Mouse (Mus musculus) testis, postnatal 14 days (tissue): Measurements from ENCODE around the gene Mecom.
"Not testable (repeated sequence)": the region's sequence is repeated elsewhere in the genome, so short reads cannot be mapped to it uniquely, and the experiment has no call there.

Source experiments
- DNase-seq: peaks from one replicate; pipeline ENCODE4 v3.0.0; 2021; ENCODE audit warnings: low spot score

Gene Mecom

DNA sequence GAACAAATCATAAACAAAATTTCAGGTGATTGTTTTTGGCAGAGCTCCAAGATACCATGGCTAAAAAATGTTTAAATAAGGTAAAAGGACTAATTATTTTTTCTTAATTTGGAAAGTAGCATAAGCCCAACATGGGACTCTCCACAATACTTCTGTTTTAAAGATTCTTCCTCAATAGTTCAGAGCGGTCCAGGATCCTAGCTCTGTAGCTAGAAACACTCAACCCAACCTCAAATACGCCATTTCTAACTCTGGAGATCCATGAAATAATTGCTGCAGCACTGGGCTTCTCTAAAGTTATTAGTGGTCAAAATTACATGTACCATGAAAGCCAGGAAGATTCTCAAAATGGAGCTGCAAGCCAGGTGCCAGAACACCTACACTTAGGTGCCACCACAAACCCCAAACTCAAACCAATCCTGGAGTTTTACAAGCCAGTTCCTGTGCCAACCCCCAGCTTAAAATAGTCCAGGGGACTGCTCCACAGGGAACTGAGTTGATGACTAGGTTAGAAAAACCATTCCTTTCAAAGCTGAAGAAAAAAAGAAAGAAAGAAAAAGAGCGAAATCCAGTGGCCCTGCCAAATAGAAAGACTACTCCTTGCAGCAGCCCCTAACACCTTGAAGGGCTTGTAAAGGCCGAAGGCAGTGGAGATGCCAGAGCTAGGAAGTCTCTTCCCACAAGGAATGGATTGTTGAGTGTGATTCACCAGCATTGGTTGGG, 102.4 kb downstream of the Mecom start:
- DNase-seq = no peak

DNA sequence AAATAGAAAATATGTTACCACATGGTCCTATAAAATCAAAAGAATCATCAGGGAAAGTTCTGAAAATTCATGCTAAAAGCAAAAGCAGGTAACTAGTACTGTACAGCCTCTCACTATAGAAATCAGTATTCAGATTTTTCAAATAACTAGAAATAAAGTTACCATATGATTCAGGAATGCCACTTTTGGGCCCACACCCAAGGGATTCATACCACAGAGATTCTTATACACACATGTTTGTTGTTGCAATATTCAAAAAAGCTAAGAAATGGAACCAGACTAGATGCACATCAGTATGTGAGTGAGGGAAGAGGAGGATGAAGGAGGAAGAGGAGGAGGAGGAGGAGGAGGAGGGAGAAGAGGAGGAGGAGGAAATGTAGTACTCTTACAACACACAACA, 106.2 kb downstream of the Mecom start:
- DNase-seq = no peak

DNA sequence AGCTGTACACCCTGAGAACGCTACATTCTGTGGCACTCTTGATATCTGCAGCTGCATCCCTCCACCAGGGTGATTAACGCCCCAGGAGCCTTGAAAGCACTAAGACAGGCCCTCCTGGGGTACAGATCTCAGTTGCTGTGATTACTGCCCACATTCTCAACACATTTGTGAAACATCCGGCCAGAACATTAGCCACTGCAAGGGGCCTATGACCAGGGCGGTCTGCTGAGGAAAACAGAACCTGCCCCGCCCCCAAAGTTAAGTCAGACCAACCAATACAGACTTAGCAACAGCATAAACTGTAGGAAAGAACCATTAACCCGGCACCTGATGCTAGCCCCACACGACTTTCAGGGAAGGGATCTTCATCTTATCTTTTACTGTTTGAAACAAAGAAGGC, 109.8 kb downstream of the Mecom start:
- DNase-seq = no peak

DNA sequence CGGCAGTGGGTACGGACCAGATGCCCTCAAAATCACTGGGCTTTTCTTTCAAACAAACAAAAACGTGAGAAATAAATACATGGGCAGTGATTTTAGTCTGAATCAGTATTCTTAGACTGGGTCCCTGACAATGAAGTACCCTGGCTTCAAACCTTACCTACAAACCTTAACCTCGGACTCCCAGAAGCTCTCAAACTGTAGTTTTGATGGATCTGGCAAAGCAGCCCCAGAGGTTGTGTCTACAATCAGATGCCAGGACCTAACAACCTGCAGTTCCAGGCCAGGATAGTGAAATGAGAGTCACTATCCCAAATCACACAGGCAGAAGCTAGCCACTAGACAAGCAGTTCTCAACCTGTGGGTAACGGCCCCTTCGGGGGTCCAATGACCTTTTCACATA, 111.2 kb downstream of the Mecom start:
- DNase-seq = no peak

DNA sequence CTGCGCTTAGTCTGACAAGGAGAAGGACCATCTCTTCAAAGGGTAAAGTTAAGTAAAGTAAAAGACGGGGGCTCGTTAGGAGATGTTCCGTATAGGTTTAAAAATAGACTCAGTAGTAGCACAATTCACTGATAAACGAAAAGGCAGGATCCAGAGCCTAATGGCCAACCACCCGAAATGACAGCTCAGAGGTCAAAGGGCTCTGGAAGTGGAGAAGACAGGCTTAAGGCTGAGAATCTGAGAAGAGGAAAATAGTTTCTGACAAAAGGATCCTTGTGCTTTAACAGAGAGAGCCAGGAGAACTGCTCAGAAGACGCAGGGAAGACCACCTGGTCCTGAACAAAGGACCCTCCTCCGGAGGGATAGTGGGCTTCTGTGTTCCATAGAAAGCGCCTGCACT, 111.7 kb downstream of the Mecom start:
- no peak for DNase-seq

DNA sequence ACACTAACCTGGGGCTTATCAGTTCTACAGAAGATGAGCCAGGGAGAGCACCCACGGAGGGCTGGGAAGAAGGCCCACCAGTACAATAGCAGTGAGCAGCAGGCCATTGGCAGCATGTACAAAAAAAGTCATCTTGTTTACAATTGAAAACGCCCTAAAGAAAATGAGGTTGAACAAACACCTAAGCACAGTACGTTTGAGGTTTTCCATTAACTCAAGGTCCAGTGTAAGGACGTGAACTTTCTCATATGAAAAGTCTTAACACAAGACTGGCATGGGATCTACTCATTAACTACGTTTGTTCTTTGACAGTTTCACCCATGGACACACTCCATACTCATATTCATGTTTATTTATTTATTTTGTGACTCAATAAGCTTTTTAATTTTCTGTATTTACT, 118.9 kb downstream of the Mecom start:
- no peak for DNase-seq

DNA sequence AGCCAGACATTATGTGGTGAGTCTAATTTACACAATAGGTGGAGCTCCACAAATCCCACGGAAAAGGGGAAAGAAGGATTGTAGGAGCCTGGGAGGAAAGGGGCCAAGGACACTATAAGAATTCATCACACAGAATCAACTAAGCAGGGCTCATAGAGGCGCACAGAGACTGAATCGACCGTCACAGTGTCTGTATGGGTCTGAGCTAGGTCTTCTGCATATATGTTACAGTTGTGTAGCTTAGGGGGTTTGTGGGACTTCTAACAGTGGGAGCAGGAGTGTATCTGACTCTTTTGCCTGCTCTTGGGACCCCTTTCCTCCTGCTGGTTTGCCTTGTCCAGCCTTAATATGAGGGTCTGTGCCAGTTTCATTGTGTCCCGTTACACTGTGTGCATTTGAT, 123.8 kb downstream of the Mecom start:
- DNase-seq = no peak

DNA sequence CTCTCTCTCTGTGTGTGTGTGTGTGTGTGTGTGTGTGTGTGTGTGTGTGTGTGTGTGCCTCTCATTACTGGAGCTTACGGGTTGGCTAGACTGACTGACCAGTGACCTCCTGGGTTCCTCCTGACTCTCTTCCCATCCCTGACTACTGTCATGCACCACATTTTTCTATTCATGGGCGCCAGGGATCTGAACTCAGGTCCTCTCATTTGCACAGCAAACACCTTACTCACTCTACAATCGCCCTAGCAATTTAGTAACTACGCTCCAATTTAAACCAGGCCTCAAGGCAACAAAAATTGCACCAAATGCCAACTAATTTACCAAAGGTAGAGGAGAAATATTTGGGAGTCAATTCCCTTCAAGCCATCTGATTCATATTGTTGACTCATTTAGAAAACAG, 125.9 kb downstream of the Mecom start:
- not testable (repeated sequence) for DNase-seq

DNA sequence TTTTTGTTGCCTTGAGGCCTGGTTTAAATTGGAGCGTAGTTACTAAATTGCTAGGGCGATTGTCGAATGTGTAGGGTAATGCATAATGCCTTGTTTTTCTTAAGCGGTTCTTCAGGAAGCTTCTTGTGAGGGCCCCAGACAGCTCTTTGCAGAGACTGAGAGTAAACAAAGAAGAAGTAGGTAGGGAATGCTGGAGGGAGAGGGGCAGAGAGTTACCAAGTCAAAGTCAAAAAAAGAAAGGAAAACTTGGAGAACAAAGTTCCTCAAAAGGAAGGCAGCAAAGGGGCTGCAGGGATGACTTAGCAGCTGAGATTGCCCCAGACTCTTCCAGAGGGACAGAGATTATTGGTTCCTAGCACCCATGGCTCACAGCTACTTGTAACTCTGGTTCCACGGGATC, 126.9 kb downstream of the Mecom start:
- no peak for DNase-seq

DNA sequence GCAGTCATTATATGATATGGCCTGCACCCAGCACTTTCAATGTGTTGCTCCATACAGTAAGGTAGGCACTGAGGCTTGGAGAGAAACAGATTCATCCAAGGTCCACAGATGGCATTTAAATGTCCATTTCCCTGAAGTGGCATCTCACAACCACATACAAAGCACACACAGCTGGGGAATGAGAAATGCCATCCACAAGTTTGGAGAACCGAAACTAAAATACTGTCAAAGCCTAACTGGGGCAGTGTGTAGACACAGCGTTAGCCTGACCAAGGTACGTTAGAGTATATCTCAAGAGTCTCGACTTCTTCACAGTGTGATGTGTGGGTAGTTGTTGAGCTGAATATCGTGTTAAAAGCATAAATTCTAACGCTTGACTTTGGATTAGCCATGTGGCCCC, 133.6 kb downstream of the Mecom start:
- DNase-seq = no peak

DNA sequence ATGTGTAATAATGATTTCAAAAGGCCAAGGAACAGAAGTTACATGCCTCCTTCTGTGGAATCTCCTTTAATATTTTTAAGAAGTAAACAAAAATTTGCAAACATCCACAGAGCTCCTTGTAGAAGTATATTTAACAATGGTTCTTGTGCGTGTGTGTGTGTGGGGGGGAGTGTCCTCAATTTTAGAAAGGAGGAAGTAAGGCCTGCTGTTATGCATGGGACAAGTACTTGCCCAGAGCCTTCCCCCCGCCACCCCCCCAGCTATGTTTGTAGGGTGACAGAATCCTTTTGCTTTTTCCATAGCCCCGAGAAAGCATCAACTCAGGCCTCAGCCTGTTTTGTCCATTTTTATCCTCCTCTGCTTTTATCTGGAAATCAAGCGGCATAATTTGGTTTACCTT, 137.0 kb downstream of the Mecom start:
- DNase-seq = no peak

DNA sequence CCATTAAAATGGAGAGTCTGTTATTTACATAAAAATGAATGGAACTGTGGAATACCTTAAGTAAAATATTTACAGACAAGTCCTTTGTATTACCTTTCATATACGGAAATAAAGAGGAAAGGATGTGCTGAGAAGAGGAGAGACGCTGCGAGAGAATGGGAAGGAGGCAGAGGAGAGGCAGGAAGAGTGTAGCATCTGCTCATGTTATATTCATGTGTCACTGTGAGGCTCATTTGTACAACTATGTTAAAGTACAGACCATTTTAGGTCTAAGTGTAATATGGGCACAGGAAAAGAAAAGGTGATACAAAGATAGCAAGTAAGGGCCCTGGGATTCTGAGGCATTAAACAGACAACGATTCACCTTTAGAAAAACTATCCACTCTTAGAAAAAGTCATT, 143.0 kb downstream of the Mecom start:
- no peak for DNase-seq

DNA sequence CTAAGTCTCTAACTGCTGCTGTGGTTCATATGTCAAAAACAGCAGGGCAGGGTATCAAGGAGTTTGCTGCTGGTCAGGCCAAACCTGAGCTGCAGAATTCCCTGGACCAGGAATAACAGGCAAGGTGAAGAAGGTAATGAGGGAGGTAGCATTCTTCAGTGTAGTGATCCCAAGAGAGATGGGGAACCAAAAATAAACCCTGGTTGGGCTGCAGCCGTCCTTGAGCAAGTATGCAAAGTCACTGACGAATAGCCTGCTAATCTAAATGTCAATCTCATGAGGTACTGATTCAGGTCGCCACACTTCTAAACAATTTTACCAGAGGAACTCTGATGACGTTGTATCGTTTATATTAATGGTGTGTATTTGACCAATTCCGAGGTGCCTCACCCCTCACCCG, 148.9 kb downstream of the Mecom start:
- no peak for DNase-seq

DNA sequence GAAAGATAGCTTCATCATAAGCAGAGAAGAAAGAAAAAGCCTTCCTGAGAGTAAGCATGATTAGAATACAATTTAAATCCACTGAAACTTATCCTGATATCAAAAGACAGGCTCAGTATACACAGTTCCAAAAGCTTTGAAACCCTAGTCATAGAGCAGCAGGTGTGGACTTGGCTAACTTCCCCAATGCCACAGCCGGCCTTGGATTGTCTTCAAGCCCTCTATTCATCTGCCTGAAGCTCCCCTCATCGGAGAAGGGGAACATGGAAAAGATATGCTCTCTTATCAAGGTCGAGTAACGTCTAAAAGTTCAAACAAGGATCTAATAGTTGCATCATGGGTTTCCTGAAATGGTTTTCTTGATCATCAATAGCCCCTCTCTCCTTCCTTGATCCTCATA, 152.9 kb downstream of the Mecom start:
- DNase-seq = no peak

DNA sequence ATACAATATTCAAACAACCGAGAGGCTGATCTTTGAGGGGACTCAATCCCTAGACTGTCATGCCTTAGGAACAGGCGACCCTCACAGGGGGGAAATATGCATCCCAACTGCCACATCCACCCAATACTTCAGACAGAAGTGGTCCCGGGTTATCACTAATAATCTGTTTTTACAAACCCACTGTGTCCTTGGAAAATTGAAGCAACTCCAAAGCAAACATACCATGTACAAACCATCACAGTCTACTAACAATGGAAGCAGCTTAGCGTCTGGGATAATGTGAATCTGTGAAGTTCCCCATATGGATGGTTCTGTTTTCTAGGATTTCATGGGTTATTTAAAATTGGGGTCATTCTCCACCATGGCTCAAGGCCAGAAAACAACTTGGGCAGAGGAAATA, 155.1 kb downstream of the Mecom start:
- no peak for DNase-seq

DNA sequence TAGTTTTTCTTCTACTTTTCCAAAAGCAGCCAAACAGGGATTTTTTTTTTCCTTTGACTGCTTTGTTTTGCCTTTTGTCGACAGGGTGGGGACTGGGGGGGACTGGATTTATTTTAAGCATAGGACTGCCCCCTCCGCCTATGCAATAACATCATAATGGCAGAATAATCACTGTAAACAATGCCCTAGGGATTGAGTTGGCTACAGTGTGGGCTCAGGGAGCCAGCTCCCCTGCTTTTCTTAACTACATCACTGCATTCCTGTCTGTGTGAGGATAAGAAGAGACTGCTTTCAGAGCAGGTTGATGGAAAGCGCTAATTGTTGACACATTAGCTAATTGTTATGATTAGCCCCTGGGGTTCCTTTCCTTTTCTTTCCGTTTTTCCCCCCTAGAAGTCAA, 155.6 kb downstream of the Mecom start:
- no peak for DNase-seq

DNA sequence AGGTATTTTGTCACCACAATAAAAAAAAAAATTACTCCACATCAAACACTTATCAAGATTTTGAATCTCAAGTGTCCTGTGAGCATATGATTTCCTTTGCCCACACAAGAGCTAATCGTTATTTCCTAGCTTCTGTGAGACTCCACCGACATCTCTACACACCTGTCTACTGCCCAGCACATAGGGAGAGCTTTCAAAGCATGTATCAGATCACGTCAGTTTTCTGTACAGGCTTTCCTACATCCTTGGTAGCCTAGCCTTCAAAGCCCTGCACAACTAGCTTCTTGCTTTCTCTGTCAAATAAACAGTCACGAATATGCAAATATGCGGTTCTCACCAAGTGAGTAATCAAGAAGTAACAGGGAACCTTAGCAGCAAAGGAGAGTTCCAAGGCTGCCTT, 157.5 kb downstream of the Mecom start:
- no peak for DNase-seq

DNA sequence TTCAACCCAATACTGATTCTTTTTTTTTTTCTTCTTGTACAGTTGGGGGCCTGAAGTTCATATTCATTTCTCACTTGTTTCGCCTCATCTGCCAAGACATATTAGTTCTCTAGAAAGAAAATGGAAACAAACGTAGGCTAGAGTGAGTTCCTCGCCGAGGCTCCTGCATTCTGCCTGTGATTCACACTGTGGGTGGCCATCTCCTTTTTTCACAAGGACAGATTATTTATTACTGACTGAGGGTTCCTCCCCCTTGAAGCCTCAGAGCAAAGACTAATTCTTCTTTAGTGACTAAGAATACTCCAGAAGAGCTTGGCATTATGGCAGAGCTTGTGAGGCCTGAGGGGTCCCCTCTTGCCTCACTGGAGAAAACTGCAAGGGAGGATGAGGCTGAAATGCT, 167.5 kb downstream of the Mecom start:
- DNase-seq = no peak

DNA sequence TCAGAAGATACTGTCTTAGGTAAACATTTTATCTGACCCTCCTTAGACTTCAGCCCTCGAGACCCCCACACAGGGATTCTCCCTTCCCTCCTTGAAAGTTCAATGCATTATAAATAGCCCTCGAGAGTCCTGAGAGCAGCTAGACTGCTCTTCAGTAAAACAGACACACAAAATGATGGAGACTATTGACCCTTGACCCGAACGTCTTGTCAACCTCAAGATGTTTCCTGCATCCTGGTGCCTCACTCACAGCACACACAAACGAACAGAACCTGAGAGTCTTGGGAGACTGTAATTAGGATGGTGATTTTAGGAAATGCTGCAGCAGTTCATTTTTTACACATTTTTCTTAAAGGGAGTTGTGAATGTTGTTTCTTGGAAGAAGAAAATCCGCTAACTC, 168.5 kb downstream of the Mecom start:
- DNase-seq = no peak

DNA sequence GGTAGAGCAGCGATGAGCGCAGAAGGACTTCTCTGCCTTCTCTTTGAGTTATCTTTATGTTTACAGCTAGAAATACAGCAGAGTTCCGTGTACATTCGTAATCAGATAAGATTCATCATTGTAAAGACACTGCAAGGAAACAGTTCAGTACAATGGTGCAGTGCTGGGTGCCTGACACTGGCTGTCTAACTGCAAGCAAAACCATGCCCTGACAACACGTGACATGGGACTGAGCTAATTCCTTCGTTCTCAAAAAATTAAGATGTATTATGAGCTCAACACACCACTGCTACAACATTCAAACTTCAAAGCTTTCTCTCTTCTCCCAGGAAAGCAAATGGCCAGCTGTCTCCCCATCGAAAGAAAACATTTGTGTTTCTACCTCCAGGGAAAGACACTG, 176.3 kb downstream of the Mecom start:
- DNase-seq = no peak

DNA sequence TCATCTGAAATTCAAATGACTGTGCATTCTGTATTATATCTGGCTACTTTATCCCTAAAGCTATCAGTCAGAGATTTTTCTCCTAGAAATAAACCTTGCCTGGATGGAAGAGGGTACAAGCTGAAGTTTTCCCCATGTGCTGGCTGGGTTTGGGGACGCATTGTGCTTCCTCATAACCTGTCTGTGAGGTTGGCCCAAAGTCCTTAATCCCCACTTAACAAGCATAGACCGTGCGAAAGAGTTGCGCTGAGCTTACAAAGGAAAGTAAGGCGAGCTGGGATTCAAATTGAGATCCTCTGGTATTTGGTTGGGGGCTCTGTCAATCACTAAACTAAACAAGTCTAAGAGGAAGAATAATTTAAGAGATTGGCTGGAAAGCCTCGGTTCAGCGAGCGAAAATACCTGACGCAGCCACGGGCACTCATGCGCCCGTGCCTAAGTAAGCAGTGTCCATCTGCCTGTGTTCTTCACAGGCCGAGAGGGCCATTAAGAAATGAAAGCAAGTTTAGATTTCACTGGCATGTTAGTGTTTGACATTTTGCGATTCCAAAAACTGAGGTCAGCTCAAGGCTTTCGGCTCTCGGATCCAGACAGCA, 176.8 kb downstream of the Mecom start:
- DNase-seq = no peak

DNA sequence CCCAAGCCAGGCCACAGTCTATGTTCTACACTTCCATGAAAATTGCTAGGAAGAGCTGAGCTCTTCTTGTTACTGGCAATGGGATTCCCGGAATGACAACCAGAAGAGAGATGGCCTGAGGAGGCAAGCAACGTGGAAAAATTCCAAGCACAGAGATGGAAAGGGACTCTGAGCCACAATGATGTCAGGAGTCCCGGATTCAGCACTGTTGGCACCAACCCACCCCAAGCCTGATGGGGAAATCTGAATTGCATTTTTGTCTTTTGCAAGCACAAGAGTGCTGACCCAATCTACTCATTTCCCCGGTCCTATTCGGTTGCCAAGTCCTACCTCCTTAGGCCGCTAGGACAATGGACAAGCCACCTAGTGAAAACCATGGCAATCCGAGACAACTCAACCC, 181.2 kb downstream of the Mecom start:
- DNase-seq = no peak

DNA sequence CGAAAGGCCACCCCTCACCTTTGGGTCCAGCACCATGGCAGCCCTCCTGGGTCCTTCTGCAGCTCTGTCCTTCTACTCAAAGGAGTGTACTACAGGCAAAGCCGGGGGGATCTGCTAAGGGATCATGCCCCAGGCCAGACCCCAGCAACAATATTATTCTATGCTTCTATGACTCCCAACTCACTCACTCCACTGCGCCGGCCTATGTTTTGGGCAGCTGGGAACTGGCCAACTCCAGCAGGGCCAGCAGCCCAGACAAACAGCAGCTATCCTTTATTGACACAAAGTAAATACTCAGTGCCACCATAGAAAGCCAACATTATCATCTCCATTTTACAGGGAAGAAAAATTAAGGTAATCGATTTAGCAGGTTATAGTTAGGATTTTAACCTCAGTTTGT, 186.6 kb downstream of the Mecom start:
- no peak for DNase-seq
